Mouse (Mus musculus) limb, embryonic 13.5 days (tissue): Measurements from ENCODE around the gene Avpi1. TPM values are rescaled to one million over a fixed set of nuclear protein-coding genes. Genes with fewer than 3 reads are reported as not detected.

Source experiments
- ATAC-seq: fragments of 200-750 bp; cut with Nextera tagmentation; 2 replicates; pipeline ENCODE4 v1.8.0; 2017; ENCODE audit warnings: low read depth, moderate number of reproducible peaks, moderate TSS enrichment; ENCODE audit not compliant: low FRiP score
- H3K27ac ChIP-seq: fragments of 300-500 bp; sonication (generic); 2 replicates; pipeline ENCODE4 v1.5.1; 2015; ENCODE audit warnings: inconsistent platforms, mild to moderate bottlenecking, moderate library complexity
- H3K27me3 ChIP-seq: fragments of 300-500 bp; sonication (generic); 2 replicates; pipeline ENCODE4 v1.6.1; 2015; ENCODE audit warnings: mild to moderate bottlenecking, inconsistent platforms
- H3K36me3 ChIP-seq: fragments of 300-500 bp; sonication (generic); 2 replicates; pipeline ENCODE4 v1.6.1; 2015; ENCODE audit warnings: inconsistent platforms, mild to moderate bottlenecking, moderate library complexity
- H3K4me1 ChIP-seq: fragments of 300-500 bp; sonication (generic); 2 replicates; pipeline ENCODE4 v1.6.1; 2015; ENCODE audit warnings: inconsistent platforms
- H3K4me2 ChIP-seq: fragments of 300-500 bp; sonication (generic); replicated peaks from 2 replicates; pipeline ENCODE4 v1.6.1; 2015; ENCODE audit warnings: inconsistent platforms, mild to moderate bottlenecking, moderate library complexity
- H3K4me3 ChIP-seq: fragments of 300-500 bp; sonication (generic); 2 replicates; pipeline ENCODE4 v1.5.1; 2015; ENCODE audit warnings: moderate library complexity, mild to moderate bottlenecking, inconsistent platforms
- H3K9ac ChIP-seq: fragments of 300-500 bp; sonication (generic); 2 replicates; pipeline ENCODE4 v1.6.1; 2015; ENCODE audit warnings: mild to moderate bottlenecking, inconsistent platforms
- H3K9me3 ChIP-seq: fragments of 300-500 bp; sonication (generic); 2 replicates; pipeline ENCODE4 v1.6.1; 2016; ENCODE audit warnings: inconsistent platforms
- WGBS: fragments of 180-500 bp; shearing (Covaris S2); methylation state at CpG from one replicate; pipeline ENCODE4 v1.1.7; 2015; 5-methylcytosine and 5-hydroxymethylcytosine counted together
- polyA plus RNA-seq: library from polyadenylated mRNA; unstranded; fragments of >200 nt; fragmentation: Nextera tagmentation; extraction: Ambion mirVana; gene quantifications from 2 replicates; pipeline ENCODE4 v1.2.1, GENCODE M21; 2015

The Avpi1 gene
- polyA plus RNA-seq, 1 experiment from 2014 or later, result 28.7 TPM

DNA sequence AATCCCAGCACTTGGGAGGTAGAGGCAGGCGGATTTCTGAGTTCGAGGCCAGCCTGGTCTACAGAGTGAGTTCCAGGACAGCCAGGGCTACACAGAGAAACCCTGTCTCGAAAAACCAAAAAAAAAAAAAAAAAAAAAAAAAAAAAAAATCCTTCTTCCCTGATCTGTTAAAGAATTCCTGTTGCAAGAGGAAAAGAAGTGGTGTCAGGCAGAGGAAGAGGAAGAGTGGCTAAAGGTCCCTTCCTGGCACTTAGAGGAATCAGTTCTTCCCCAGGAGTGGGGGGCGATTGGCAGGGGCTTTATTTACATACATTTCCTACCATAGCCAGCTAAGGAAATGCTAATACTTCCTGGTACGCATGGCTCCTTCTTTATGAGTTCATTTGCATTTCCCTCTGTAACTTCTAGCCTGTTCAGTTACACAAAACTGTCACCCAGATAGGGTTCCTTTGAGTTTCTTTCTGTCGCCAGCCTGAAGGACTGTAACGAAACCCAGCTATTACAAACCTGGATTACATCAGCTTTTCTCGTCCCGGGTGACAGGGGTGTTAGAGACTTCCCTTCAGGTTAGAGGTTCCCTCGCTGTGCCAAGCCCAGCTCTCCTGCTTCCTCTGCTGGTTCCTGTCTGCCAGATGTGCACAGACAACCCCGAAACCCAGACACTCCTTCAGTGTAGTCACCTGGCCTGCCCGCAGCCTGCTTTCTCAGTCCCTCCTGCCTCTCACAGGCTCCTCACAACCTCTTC is 28.8 kb upstream of the Avpi1 start:
- H3K36me3 ChIP-seq, result no peaks in the 10 kb centered on the region
- H3K4me3 ChIP-seq, result no peak overlapping the region
- ATAC-seq, result no peak
- no peaks in the 10 kb centered on the region for H3K9me3 ChIP-seq
- no peak overlapping the region for H3K9ac ChIP-seq
- no peaks in the 10 kb centered on the region for H3K27me3 ChIP-seq
- 0 out of 2 replicates have a peak, but pooled peaks cover 3% of the 10 kb centered on the region for H3K4me1 ChIP-seq
- no peak overlapping the region for H3K27ac ChIP-seq
- WGBS, result 46% methylated on average over 12 of the region's 12 CpGs
- H3K4me2 ChIP-seq, result no peak overlapping the region

DNA sequence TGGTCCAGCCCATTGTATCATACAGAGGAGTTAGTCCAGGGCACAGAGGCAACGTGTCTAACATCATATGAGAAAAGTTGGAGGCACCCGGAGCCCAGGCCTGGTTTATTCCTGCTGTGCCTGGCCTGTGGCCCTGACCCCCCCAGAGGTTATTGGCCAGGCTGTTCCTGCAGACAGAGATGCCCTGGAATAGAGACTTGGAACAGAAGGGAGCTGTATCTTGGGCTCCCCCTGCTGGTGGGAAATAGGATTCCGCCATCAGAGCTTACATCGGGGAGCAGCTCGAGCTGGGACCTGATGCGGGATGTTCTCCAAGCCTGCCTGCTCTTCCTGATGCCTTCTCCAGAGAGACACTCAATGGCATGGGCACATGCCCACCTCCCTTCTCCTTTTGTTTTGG is 23.1 kb upstream of the Avpi1 start:
- Histone ChIP-seq H3K27me3 (no peaks in the 10 kb centered on the region), H3K9me3 (no peaks in the 10 kb centered on the region), H3K4me2 (no peak overlapping the region), H3K4me1 (peaks cover 45% of the 10 kb centered on the region), H3K36me3 (peaks cover 13% of the 10 kb centered on the region), H3K4me3 (no peak overlapping the region), H3K27ac (0 out of 2 replicates have a peak overlapping the region, but pooled peaks have one; percentile 44), H3K9ac (no peak overlapping the region)
- 5% methylated on average over 6 of the region's 6 CpGs for WGBS
- no peak for ATAC-seq

GRCm38 (mm10) chr19:42148569-42148860 is 19.7 kb upstream of the Avpi1 start:
- 11% methylated on average over 7 of the region's 7 CpGs for WGBS
- Histone ChIP-seq H3K9ac (peak overlapping the region; percentile 94), H3K4me2 (peak overlapping the region; percentile 86), H3K9me3 (no peaks in the 10 kb centered on the region), H3K4me3 (peak overlapping the region; percentile 81), H3K27ac (peak overlapping the region; percentile 95), H3K27me3 (no peaks in the 10 kb centered on the region), H3K36me3 (peaks cover 13% of the 10 kb centered on the region), H3K4me1 (peaks cover 54% of the 10 kb centered on the region)
- ATAC-seq, result peak; percentile 55; the same call in 1 of the 2 replicates

DNA sequence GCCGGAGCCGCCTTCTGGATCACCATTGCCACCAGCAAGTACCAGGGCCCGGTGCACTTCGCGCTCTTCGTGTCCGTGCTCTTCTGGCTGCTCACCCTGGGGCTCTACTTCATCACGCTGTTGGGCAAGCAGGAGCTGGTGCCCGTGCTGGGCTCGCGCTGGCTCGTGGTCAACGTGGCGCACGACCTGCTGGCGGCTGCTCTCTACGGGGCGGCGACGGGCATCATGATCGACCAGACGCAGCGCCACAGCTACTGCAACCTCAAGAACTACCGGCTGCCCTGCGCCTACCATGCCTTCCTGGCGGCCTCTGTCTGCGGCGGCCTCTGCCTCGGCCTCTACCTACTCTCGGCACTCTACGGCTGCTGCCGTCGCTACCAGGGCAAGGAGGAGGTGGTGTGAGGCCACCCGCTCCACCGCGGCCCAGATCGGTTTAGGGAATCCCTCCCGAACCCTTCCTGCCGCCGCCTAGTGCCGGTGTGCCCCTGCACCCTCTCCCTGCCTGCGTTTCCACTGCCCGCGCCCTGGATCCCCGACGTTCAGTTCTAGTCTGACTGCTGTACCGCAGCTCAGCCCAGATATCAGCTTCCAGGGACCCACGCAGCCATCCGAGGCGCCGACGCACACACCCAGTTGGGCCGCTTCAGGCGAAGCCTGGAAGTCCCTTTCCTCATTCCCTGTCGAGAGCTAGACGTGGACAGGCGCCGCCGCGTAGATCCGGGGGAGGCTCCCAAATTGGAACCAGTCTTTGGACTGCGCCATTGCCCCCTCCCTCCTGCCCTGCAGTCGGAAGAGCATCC is 19.1 kb upstream of the Avpi1 start:
- Histone ChIP-seq H3K9ac (peak overlapping the region; percentile 94), H3K27ac (peak overlapping the region; percentile 95), H3K4me2 (peak overlapping the region; percentile 86), H3K4me1 (peaks cover 54% of the 10 kb centered on the region), H3K36me3 (peaks cover 13% of the 10 kb centered on the region), H3K9me3 (no peaks in the 10 kb centered on the region), H3K27me3 (no peaks in the 10 kb centered on the region), H3K4me3 (peak overlapping the region; percentile 81)
- WGBS, result under 1% methylated on average over 63 of the region's 63 CpGs
- peak; percentile 45 for ATAC-seq

GRCm38 (mm10) chr19:42147170-42147768 is 18.4 kb upstream of the Avpi1 start, which contains the start of gene Marveld1:
Gene Marveld1 (plus strand): TSS chr19:42147400.
- peak; percentile 82 for ATAC-seq

GRCm38 (mm10) chr19:42146276-42147010 is 17.6 kb upstream of the Avpi1 start:
- Histone ChIP-seq H3K27ac (peak overlapping the region; percentile 95), H3K4me3 (peak overlapping the region; percentile 81), H3K36me3 (peaks cover 12% of the 10 kb centered on the region), H3K9me3 (no peaks in the 10 kb centered on the region), H3K27me3 (no peaks in the 10 kb centered on the region), H3K4me2 (peak overlapping the region; percentile 86), H3K9ac (peak overlapping the region; percentile 94), H3K4me1 (peaks cover 45% of the 10 kb centered on the region)
- no peak for ATAC-seq
- WGBS, result 87% methylated on average over 9 of the region's 9 CpGs

More at GRCm38 (mm10) chr19:42147170-42147768, 18.4 kb upstream of the Avpi1 start, which contains the start of gene Marveld1:
- peak within 1 kb of the TSS; percentile 86 for H3K4me2 ChIP-seq
- H3K9me3 ChIP-seq, result no peaks in the 10 kb centered on the region
- H3K4me1 ChIP-seq, result peaks cover 53% of the 10 kb centered on the region
- H3K36me3 ChIP-seq, result peaks cover 13% of the 10 kb centered on the region
- under 1% methylated on average over 33 of the region's 57 CpGs for WGBS
- peak within 1 kb of the TSS; percentile 95 for H3K27ac ChIP-seq
- H3K4me3 ChIP-seq, result peak within 1 kb of the TSS; percentile 81
- no peaks in the 10 kb centered on the region for H3K27me3 ChIP-seq
- H3K9ac ChIP-seq, result peak within 1 kb of the TSS; percentile 94

DNA sequence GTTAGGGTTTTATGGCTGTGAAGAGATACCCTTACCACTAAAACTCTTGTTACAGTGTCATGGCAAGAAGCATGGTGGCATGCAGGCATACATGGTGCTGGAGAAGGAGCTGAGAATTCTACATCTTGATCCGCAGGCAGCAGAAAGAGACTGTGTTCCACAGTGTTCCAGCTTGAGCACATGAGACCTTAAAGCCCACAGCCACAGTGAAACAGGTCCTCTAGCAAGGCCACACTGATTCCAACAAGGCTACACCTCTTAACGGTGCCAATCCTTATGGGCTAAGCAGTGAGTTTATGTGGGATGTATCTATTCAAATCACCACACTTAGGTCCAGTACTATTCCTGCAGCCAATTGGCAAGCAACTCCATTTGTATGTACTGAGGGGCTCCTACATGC is 16.9 kb upstream of the Avpi1 start:
- Histone ChIP-seq H3K4me1 (peaks cover 38% of the 10 kb centered on the region), H3K4me2 (no peak overlapping the region), H3K36me3 (peaks cover 5% of the 10 kb centered on the region), H3K9ac (no peak overlapping the region), H3K4me3 (no peak overlapping the region), H3K27ac (no peak overlapping the region), H3K27me3 (no peaks in the 10 kb centered on the region), H3K9me3 (no peaks in the 10 kb centered on the region)
- 93% methylated on average over 2 of the region's 2 CpGs for WGBS
- no peak for ATAC-seq

- H3K27me3 ChIP-seq, result no peaks in the 10 kb centered on the region
- H3K27ac ChIP-seq, result no peak overlapping the region
- WGBS, result 73% methylated on average over 4 of the region's 4 CpGs
- no peak overlapping the region for H3K4me2 ChIP-seq
- no peak for ATAC-seq
- H3K9me3 ChIP-seq, result no peaks in the 10 kb centered on the region
- no peak overlapping the region for H3K9ac ChIP-seq
- no peaks in the 10 kb centered on the region; the same call in 1 of the 2 replicates for H3K36me3 ChIP-seq
- H3K4me3 ChIP-seq, result no peak overlapping the region
- H3K4me1 ChIP-seq, result peaks cover 32% of the 10 kb centered on the region
These were observed 16.4 kb upstream of the Avpi1 start for GRCm38 (mm10) chr19:42145210-42145609.

GRCm38 (mm10) chr19:42144541-42145167 is 15.8 kb upstream of the Avpi1 start:
- no peaks in the 10 kb centered on the region for H3K27me3 ChIP-seq
- WGBS, result 27% methylated on average over 8 of the region's 8 CpGs
- no peaks in the 10 kb centered on the region for H3K36me3 ChIP-seq
- ATAC-seq, result no peak
- H3K27ac ChIP-seq, result no peak overlapping the region
- H3K4me1 ChIP-seq, result peaks cover 27% of the 10 kb centered on the region
- H3K4me2 ChIP-seq, result no peak overlapping the region
- H3K4me3 ChIP-seq, result no peak overlapping the region
- H3K9ac ChIP-seq, result no peak overlapping the region
- H3K9me3 ChIP-seq, result no peaks in the 10 kb centered on the region

- ATAC-seq, result no peak
- Histone ChIP-seq H3K4me1 (peaks cover 21% of the 10 kb centered on the region), H3K36me3 (no peaks in the 10 kb centered on the region), H3K4me2 (no peak overlapping the region), H3K27ac (no peak overlapping the region), H3K9ac (no peak overlapping the region), H3K27me3 (no peaks in the 10 kb centered on the region), H3K4me3 (no peak overlapping the region), H3K9me3 (no peaks in the 10 kb centered on the region)
- WGBS, result 59% methylated on average over 6 of the region's 6 CpGs
These were observed 15.2 kb upstream of the Avpi1 start for GRCm38 (mm10) chr19:42144067-42144466.

GRCm38 (mm10) chr19:42142757-42143156 is 13.9 kb upstream of the Avpi1 start:
- H3K27ac ChIP-seq, result no peak overlapping the region
- no peaks in the 10 kb centered on the region for H3K36me3 ChIP-seq
- 62% methylated on average over 2 of the region's 2 CpGs for WGBS
- ATAC-seq, result no peak
- H3K9ac ChIP-seq, result no peak overlapping the region
- no peaks in the 10 kb centered on the region for H3K27me3 ChIP-seq
- no peak overlapping the region for H3K4me2 ChIP-seq
- H3K4me1 ChIP-seq, result peaks cover 10% of the 10 kb centered on the region
- H3K9me3 ChIP-seq, result no peaks in the 10 kb centered on the region
- H3K4me3 ChIP-seq, result no peak overlapping the region
